Mouse (Mus musculus): ENCODE data around the gene Gm281. TPM values are rescaled to one million over a fixed set of nuclear protein-coding genes. Genes with fewer than 3 reads are reported as not detected.
"Not testable (repeated sequence)": the region's sequence is repeated elsewhere in the genome, so short reads cannot be mapped to it uniquely, and the experiment has no call there.

Gene Gm281
- polyA plus RNA-seq (2014; fragmentation: Nextera tagmentation; extraction: Ambion mirVana): not detected in 2 replicates

- H3K9me3 ChIP-seq (ENCODE audit: control insufficient read depth, low read length): no peaks in the 10 kb centered on the region
- 59% methylated on average over 1 of the region's 1 CpGs for WGBS
- H3K4me2 ChIP-seq (ENCODE audit: low read length): no peak within 1 kb of the TSS
Measured at GRCm38 (mm10) chr14:13914387-13915082, at the start of gene Gm281. Gm281 (minus strand) TSS chr14:13914478.

GRCm38 (mm10) chr14:13963527-13963926 is 49.2 kb upstream of the Gm281 start:
- 61% methylated on average over 1 of the region's 1 CpGs for WGBS
- ATAC-seq (replicated peaks; ENCODE audit: low FRiP score, low TSS enrichment, low read depth) (no peak), DNase-seq (ENCODE audit: low spot score) (no peak)
- peaks cover 5% of the 10 kb centered on the region for H3K4me1 ChIP-seq (replicated peaks; ENCODE audit: control insufficient read depth, insufficient read depth, low read length)
- no peak overlapping the region for H3K4me2 ChIP-seq (ENCODE audit: low read length)
- no peak overlapping the region for H3K27ac ChIP-seq (ENCODE audit: low read depth)
- no peak overlapping the region for H3K4me3 ChIP-seq (ENCODE audit: low read depth, low read length)
- no peaks in the 10 kb centered on the region for H3K9me3 ChIP-seq (ENCODE audit: control insufficient read depth, low read length)
- no peak overlapping the region for H3K9ac ChIP-seq (ENCODE audit: low read length)
- no peaks in the 10 kb centered on the region for H3K36me3 ChIP-seq (ENCODE audit: control insufficient read depth, insufficient read depth, low read length)
- H3K27me3 ChIP-seq (replicated peaks; ENCODE audit: control insufficient read depth, insufficient read depth, low read length): no peaks in the 10 kb centered on the region

More at GRCm38 (mm10) chr14:13914387-13915082, at the start of gene Gm281:
- Histone ChIP-seq H3K27me3 (replicated peaks; ENCODE audit: control insufficient read depth, insufficient read depth, low read length) (no peaks in the 10 kb centered on the region), H3K4me3 (ENCODE audit: low read depth, low read length) (no peak within 1 kb of the TSS), H3K27ac (ENCODE audit: low read depth) (no peak within 1 kb of the TSS), H3K4me1 (replicated peaks; ENCODE audit: control insufficient read depth, insufficient read depth, low read length) (no peaks in the 10 kb centered on the region), H3K9ac (ENCODE audit: low read length) (no peak within 1 kb of the TSS), H3K36me3 (ENCODE audit: control insufficient read depth, insufficient read depth, low read length) (no peaks in the 10 kb centered on the region)
- ATAC-seq (replicated peaks; ENCODE audit: low FRiP score, low TSS enrichment, low read depth) (no peak), DNase-seq (ENCODE audit: low spot score) (no peak)

- DNase-seq (ENCODE audit: low spot score): no peak
- Histone ChIP-seq H3K4me1 (replicated peaks; ENCODE audit: control insufficient read depth, insufficient read depth, low read length) (peaks cover 5% of the 10 kb centered on the region), H3K27me3 (replicated peaks; ENCODE audit: control insufficient read depth, insufficient read depth, low read length) (no peaks in the 10 kb centered on the region), H3K27ac (ENCODE audit: low read depth) (no peak overlapping the region), H3K9me3 (ENCODE audit: control insufficient read depth, low read length) (no peaks in the 10 kb centered on the region), H3K9ac (ENCODE audit: low read length) (no peak overlapping the region), H3K36me3 (ENCODE audit: control insufficient read depth, insufficient read depth, low read length) (no peaks in the 10 kb centered on the region), H3K4me2 (ENCODE audit: low read length) (no peak overlapping the region), H3K4me3 (ENCODE audit: low read depth, low read length) (no peak overlapping the region)
- WGBS: 81% methylated on average over 6 of the region's 6 CpGs
- ATAC-seq (replicated peaks; ENCODE audit: low FRiP score, low TSS enrichment, low read depth): no peak
Measured at GRCm38 (mm10) chr14:13962476-13962875, 48.2 kb upstream of the Gm281 start.

GRCm38 (mm10) chr14:13961401-13962112 is 47.3 kb upstream of the Gm281 start, which contains the start of the genes Atxn7 and Thoc7:
Atxn7 (plus strand) TSS chr14:13961440.
Thoc7 (minus strand) TSS chr14:13961852.
- Histone ChIP-seq H3K36me3 (ENCODE audit: control insufficient read depth, insufficient read depth, low read length) (peaks cover 4% of the 10 kb centered on the region; the same call in 1 of the 2 replicates), H3K4me1 (replicated peaks; ENCODE audit: control insufficient read depth, insufficient read depth, low read length) (peaks cover 5% of the 10 kb centered on the region), H3K27ac (ENCODE audit: low read depth) (peak within 1 kb of the TSS; percentile 93), H3K9me3 (ENCODE audit: control insufficient read depth, low read length) (no peaks in the 10 kb centered on the region), H3K4me3 (ENCODE audit: low read depth, low read length) (peak within 1 kb of the TSS; percentile 93), H3K4me2 (ENCODE audit: low read length) (peak within 1 kb of the TSS; percentile 56), H3K9ac (ENCODE audit: low read length) (peak within 1 kb of the TSS; percentile 98), H3K27me3 (replicated peaks; ENCODE audit: control insufficient read depth, insufficient read depth, low read length) (no peaks in the 10 kb centered on the region)
- 2% methylated on average over 51 of the region's 56 CpGs for WGBS
- ATAC-seq (replicated peaks; ENCODE audit: low FRiP score, low TSS enrichment, low read depth) (peak; percentile 72), DNase-seq (ENCODE audit: low spot score) (peak; percentile 85)

GRCm38 (mm10) chr14:13960482-13961325 is 46.4 kb upstream of the Gm281 start:
- Histone ChIP-seq H3K4me3 (ENCODE audit: low read depth, low read length) (peak overlapping the region; percentile 93), H3K4me1 (replicated peaks; ENCODE audit: control insufficient read depth, insufficient read depth, low read length) (peaks cover 5% of the 10 kb centered on the region), H3K36me3 (ENCODE audit: control insufficient read depth, insufficient read depth, low read length) (peaks cover 8% of the 10 kb centered on the region; the same call in 1 of the 2 replicates), H3K9ac (ENCODE audit: low read length) (peak overlapping the region; percentile 98), H3K9me3 (ENCODE audit: control insufficient read depth, low read length) (no peaks in the 10 kb centered on the region), H3K27me3 (replicated peaks; ENCODE audit: control insufficient read depth, insufficient read depth, low read length) (no peaks in the 10 kb centered on the region), H3K4me2 (ENCODE audit: low read length) (peak overlapping the region; percentile 56), H3K27ac (ENCODE audit: low read depth) (peak overlapping the region; percentile 93)
- under 1% methylated on average over 64 of the region's 75 CpGs for WGBS
- peak; percentile 83 for DNase-seq (ENCODE audit: low spot score)
- ATAC-seq (replicated peaks; ENCODE audit: low FRiP score, low TSS enrichment, low read depth): peak; percentile 83

GRCm38 (mm10) chr14:13960079-13960478 is 45.8 kb upstream of the Gm281 start:
- DNase-seq (ENCODE audit: low spot score) (peak; percentile 71), ATAC-seq (replicated peaks; ENCODE audit: low FRiP score, low TSS enrichment, low read depth) (0 out of 2 replicates have a peak, but pooled peaks have one; percentile 42)
- no peaks in the 10 kb centered on the region for H3K9me3 ChIP-seq (ENCODE audit: control insufficient read depth, low read length)
- WGBS: 3% methylated on average over 9 of the region's 9 CpGs
- peak overlapping the region; percentile 93 for H3K4me3 ChIP-seq (ENCODE audit: low read depth, low read length)
- peak overlapping the region; percentile 98 for H3K9ac ChIP-seq (ENCODE audit: low read length)
- peaks cover 10% of the 10 kb centered on the region; the same call in 1 of the 2 replicates for H3K36me3 ChIP-seq (ENCODE audit: control insufficient read depth, insufficient read depth, low read length)
- peaks cover 5% of the 10 kb centered on the region for H3K4me1 ChIP-seq (replicated peaks; ENCODE audit: control insufficient read depth, insufficient read depth, low read length)
- no peaks in the 10 kb centered on the region for H3K27me3 ChIP-seq (replicated peaks; ENCODE audit: control insufficient read depth, insufficient read depth, low read length)
- peak overlapping the region; percentile 56 for H3K4me2 ChIP-seq (ENCODE audit: low read length)
- peak overlapping the region; percentile 93 for H3K27ac ChIP-seq (ENCODE audit: low read depth)

- H3K9me3 ChIP-seq (ENCODE audit: control insufficient read depth, low read length); ATAC-seq (replicated peaks; ENCODE audit: low FRiP score, low TSS enrichment, low read depth): not testable (repeated sequence)
- H3K36me3 ChIP-seq (ENCODE audit: control insufficient read depth, insufficient read depth, low read length): peaks cover 72% of the 10 kb centered on the region
Measured at GRCm38 (mm10) chr14:13952151-13952550, 37.9 kb upstream of the Gm281 start.

GRCm38 (mm10) chr14:13950401-13950800 is 36.1 kb upstream of the Gm281 start:
- DNase-seq (ENCODE audit: low spot score) (no peak), ATAC-seq (replicated peaks; ENCODE audit: low FRiP score, low TSS enrichment, low read depth) (no peak)
- H3K9me3 ChIP-seq (ENCODE audit: control insufficient read depth, low read length): no peaks in the 10 kb centered on the region
- H3K4me1 ChIP-seq (replicated peaks; ENCODE audit: control insufficient read depth, insufficient read depth, low read length): no peaks in the 10 kb centered on the region
- H3K27ac ChIP-seq (ENCODE audit: low read depth): no peak overlapping the region
- peaks cover 65% of the 10 kb centered on the region for H3K36me3 ChIP-seq (ENCODE audit: control insufficient read depth, insufficient read depth, low read length)
- H3K27me3 ChIP-seq (replicated peaks; ENCODE audit: control insufficient read depth, insufficient read depth, low read length): no peaks in the 10 kb centered on the region
- no peak overlapping the region for H3K9ac ChIP-seq (ENCODE audit: low read length)
- H3K4me3 ChIP-seq (ENCODE audit: low read depth, low read length): no peak overlapping the region
- no peak overlapping the region for H3K4me2 ChIP-seq (ENCODE audit: low read length)

More at GRCm38 (mm10) chr14:13952151-13952550, 37.9 kb upstream of the Gm281 start:
- not testable (repeated sequence) for DNase-seq (ENCODE audit: low spot score); H3K4me3 ChIP-seq (ENCODE audit: low read depth, low read length); H3K27ac ChIP-seq (ENCODE audit: low read depth); H3K4me2 ChIP-seq (ENCODE audit: low read length); H3K27me3 ChIP-seq (replicated peaks; ENCODE audit: control insufficient read depth, insufficient read depth, low read length); H3K4me1 ChIP-seq (replicated peaks; ENCODE audit: control insufficient read depth, insufficient read depth, low read length); H3K9ac ChIP-seq (ENCODE audit: low read length)
- 91% methylated on average over 3 of the region's 3 CpGs for WGBS
